Mouse (Mus musculus): Measurements from ENCODE around the gene Ank2.

- TF ChIP-seq POLR2A (IDR thresholded peaks at IDR 0.05; ENCODE audit: insufficient read depth, low read depth, low read length) (no peak), CTCF (IDR thresholded peaks at IDR 0.05) (no peak), EP300 (IDR thresholded peaks at IDR 0.05; ENCODE audit: insufficient read depth, low read depth, low read length) (no peak)
These were observed 382.9 kb downstream of the Ank2 start for GRCm38 (mm10) chr3:127116226-127116625.

Data from heart, adult 2 months (tissue).